Mouse (Mus musculus): ENCODE measurements around the gene Hist1h3f. TPM values are rescaled to one million over a fixed set of nuclear protein-coding genes. Genes with fewer than 3 reads are reported as not detected.

Gene Hist1h3f
- 1.5 and 1.7 TPM in 2 replicates for polyA plus RNA-seq (2015; fragmentation: Nextera tagmentation; extraction: Ambion mirVana)

- Histone ChIP-seq H3K4me2 (replicated peaks) (peak within 1 kb of the TSS; percentile 73), H3K9ac (peak within 1 kb of the TSS; percentile 69), H3K36me3 (no peaks in the 10 kb centered on the region), H3K27ac (peak within 1 kb of the TSS; percentile 95), H3K9me3 (no peaks in the 10 kb centered on the region), H3K4me1 (peaks cover 7% of the 10 kb centered on the region), H3K4me3 (peak within 1 kb of the TSS; percentile 52), H3K27me3 (no peaks in the 10 kb centered on the region)
- WGBS: under 1% methylated on average over 29 of the region's 45 CpGs
- peak; percentile 93 for ATAC-seq (ENCODE audit: low FRiP score, low read depth)
These were observed at the start of gene Hist1h3f for GRCm38 (mm10) chr13:23543965-23544786. Gene Hist1h3f (plus strand): TSS chr13:23544052.

GRCm38 (mm10) chr13:23495526-23495925 is 48.3 kb upstream of the Hist1h3f start:
- Histone ChIP-seq H3K27ac (no peak overlapping the region), H3K4me1 (peaks cover 25% of the 10 kb centered on the region), H3K36me3 (no peaks in the 10 kb centered on the region), H3K9me3 (no peaks in the 10 kb centered on the region), H3K27me3 (peaks cover 3% of the 10 kb centered on the region; the same call in 1 of the 2 replicates), H3K4me3 (no peak overlapping the region), H3K9ac (no peak overlapping the region), H3K4me2 (replicated peaks) (no peak overlapping the region)
- WGBS: 85% methylated on average over 6 of the region's 6 CpGs
- no peak for ATAC-seq (ENCODE audit: low FRiP score, low read depth)

GRCm38 (mm10) chr13:23497656-23498321 is 46.1 kb upstream of the Hist1h3f start:
- Histone ChIP-seq H3K9me3 (no peaks in the 10 kb centered on the region), H3K4me3 (peak overlapping the region; percentile 38), H3K4me2 (replicated peaks) (peak overlapping the region; percentile 63), H3K27me3 (peaks cover 3% of the 10 kb centered on the region; the same call in 1 of the 2 replicates), H3K27ac (no peak overlapping the region), H3K9ac (no peak overlapping the region), H3K4me1 (peaks cover 23% of the 10 kb centered on the region), H3K36me3 (no peaks in the 10 kb centered on the region)
- no peak for ATAC-seq (ENCODE audit: low FRiP score, low read depth)
- WGBS: 3% methylated on average over 19 of the region's 19 CpGs

- Histone ChIP-seq H3K9ac (peak overlapping the region; percentile 14; the same call in 1 of the 2 replicates), H3K4me1 (peaks cover 26% of the 10 kb centered on the region), H3K36me3 (no peaks in the 10 kb centered on the region), H3K27ac (no peak overlapping the region), H3K4me3 (peak overlapping the region; percentile 38), H3K9me3 (no peaks in the 10 kb centered on the region), H3K4me2 (replicated peaks) (peak overlapping the region; percentile 63), H3K27me3 (peaks cover 3% of the 10 kb centered on the region; the same call in 1 of the 2 replicates)
- 1% methylated on average over 10 of the region's 10 CpGs for WGBS
- peak; percentile 63; the same call in 1 of the 2 replicates for ATAC-seq (ENCODE audit: low FRiP score, low read depth)
These were observed 45.2 kb upstream of the Hist1h3f start for GRCm38 (mm10) chr13:23498653-23499052.

GRCm38 (mm10) chr13:23499943-23500342 is 43.9 kb upstream of the Hist1h3f start:
- Histone ChIP-seq H3K4me3 (no peak overlapping the region), H3K4me2 (replicated peaks) (no peak overlapping the region), H3K36me3 (no peaks in the 10 kb centered on the region), H3K9ac (no peak overlapping the region), H3K27me3 (peaks cover 3% of the 10 kb centered on the region; the same call in 1 of the 2 replicates), H3K9me3 (no peaks in the 10 kb centered on the region), H3K4me1 (peaks cover 27% of the 10 kb centered on the region), H3K27ac (no peak overlapping the region)
- ATAC-seq (ENCODE audit: low FRiP score, low read depth): no peak
- WGBS: 15% methylated on average over 7 of the region's 7 CpGs

GRCm38 (mm10) chr13:23500424-23501200 is 43.2 kb upstream of the Hist1h3f start:
- H3K9ac ChIP-seq: no peak overlapping the region
- no peaks in the 10 kb centered on the region for H3K36me3 ChIP-seq
- H3K27ac ChIP-seq: no peak overlapping the region
- peaks cover 3% of the 10 kb centered on the region; the same call in 1 of the 2 replicates for H3K27me3 ChIP-seq
- WGBS: 3% methylated on average over 17 of the region's 17 CpGs
- 0 out of 2 replicates have a peak, but pooled peaks have one; percentile 38 for ATAC-seq (ENCODE audit: low FRiP score, low read depth)
- H3K4me1 ChIP-seq: peaks cover 34% of the 10 kb centered on the region
- peak overlapping the region; percentile 43 for H3K4me2 ChIP-seq (replicated peaks)
- H3K9me3 ChIP-seq: no peaks in the 10 kb centered on the region
- H3K4me3 ChIP-seq: peak overlapping the region; percentile 15; the same call in 1 of the 2 replicates

- Histone ChIP-seq H3K4me2 (replicated peaks) (peak overlapping the region; percentile 43), H3K4me3 (peak overlapping the region; percentile 8), H3K4me1 (peaks cover 38% of the 10 kb centered on the region), H3K36me3 (no peaks in the 10 kb centered on the region), H3K9ac (no peak overlapping the region), H3K27ac (no peak overlapping the region), H3K27me3 (peaks cover 3% of the 10 kb centered on the region; the same call in 1 of the 2 replicates), H3K9me3 (no peaks in the 10 kb centered on the region)
- no peak for ATAC-seq (ENCODE audit: low FRiP score, low read depth)
- 24% methylated on average over 5 of the region's 5 CpGs for WGBS
These were observed 42.3 kb upstream of the Hist1h3f start for GRCm38 (mm10) chr13:23501511-23501910.

GRCm38 (mm10) chr13:23502031-23502567 is 41.8 kb upstream of the Hist1h3f start:
- no peaks in the 10 kb centered on the region for H3K9me3 ChIP-seq
- H3K4me2 ChIP-seq (replicated peaks): peak overlapping the region; percentile 43
- H3K27ac ChIP-seq: no peak overlapping the region
- H3K9ac ChIP-seq: no peak overlapping the region
- peaks cover 2% of the 10 kb centered on the region; the same call in 1 of the 2 replicates for H3K27me3 ChIP-seq
- peaks cover 38% of the 10 kb centered on the region for H3K4me1 ChIP-seq
- peak overlapping the region; percentile 8; the same call in 1 of the 2 replicates for H3K4me3 ChIP-seq
- WGBS: 30% methylated on average over 9 of the region's 9 CpGs
- ATAC-seq (ENCODE audit: low FRiP score, low read depth): no peak
- H3K36me3 ChIP-seq: no peaks in the 10 kb centered on the region

GRCm38 (mm10) chr13:23502916-23503315 is 40.9 kb upstream of the Hist1h3f start:
- Histone ChIP-seq H3K9me3 (no peaks in the 10 kb centered on the region), H3K4me1 (peaks cover 35% of the 10 kb centered on the region), H3K27me3 (no peaks in the 10 kb centered on the region), H3K27ac (no peak overlapping the region), H3K4me3 (no peak overlapping the region), H3K4me2 (replicated peaks) (no peak overlapping the region), H3K36me3 (no peaks in the 10 kb centered on the region), H3K9ac (no peak overlapping the region)
- ATAC-seq (ENCODE audit: low FRiP score, low read depth): no peak
- WGBS: 51% methylated on average over 4 of the region's 4 CpGs

- under 1% methylated on average over 9 of the region's 9 CpGs for WGBS
- Histone ChIP-seq H3K4me1 (peaks cover 26% of the 10 kb centered on the region), H3K36me3 (no peaks in the 10 kb centered on the region), H3K4me3 (no peak overlapping the region), H3K9ac (no peak overlapping the region), H3K9me3 (no peaks in the 10 kb centered on the region), H3K27me3 (no peaks in the 10 kb centered on the region), H3K27ac (no peak overlapping the region), H3K4me2 (replicated peaks) (peak overlapping the region; percentile 27)
- ATAC-seq (ENCODE audit: low FRiP score, low read depth): no peak
These were observed 40.1 kb upstream of the Hist1h3f start for GRCm38 (mm10) chr13:23503797-23504196.

GRCm38 (mm10) chr13:23505662-23506345 is 38.0 kb upstream of the Hist1h3f start:
- H3K4me3 ChIP-seq: peak overlapping the region; percentile 33
- H3K36me3 ChIP-seq: no peaks in the 10 kb centered on the region
- peak overlapping the region; percentile 51 for H3K9ac ChIP-seq
- 8% methylated on average over 14 of the region's 14 CpGs for WGBS
- peaks cover 18% of the 10 kb centered on the region for H3K4me1 ChIP-seq
- H3K9me3 ChIP-seq: no peaks in the 10 kb centered on the region
- peak overlapping the region; percentile 61 for H3K4me2 ChIP-seq (replicated peaks)
- no peak for ATAC-seq (ENCODE audit: low FRiP score, low read depth)
- no peaks in the 10 kb centered on the region for H3K27me3 ChIP-seq
- H3K27ac ChIP-seq: peak overlapping the region; percentile 28; the same call in 1 of the 2 replicates

All from limb, embryonic 13.5 days (tissue).